Mouse (Mus musculus) MEL (cell line): Measurements from ENCODE around the gene Iqck. TPM values are rescaled to one million over a fixed set of nuclear protein-coding genes. Genes with fewer than 3 reads are reported as not detected.

Experiments used
- DNase-seq: peaks from one replicate; pipeline ENCODE4 v3.0.0; 2011; ENCODE audit warnings: low read depth, low spot score
- H3K27ac ChIP-seq: 2 replicates; pipeline ENCODE4 v1.5.1; 2012; ENCODE audit warnings: low read depth, mild to moderate bottlenecking, control low read depth, low read length, moderate library complexity; ENCODE audit not compliant: control insufficient read depth
- H3K27me3 ChIP-seq, 2 experiments: fragments of 150-350 bp in 1 of 2; sonication (generic) in 1 of 2; 2 replicates each; pipeline ENCODE4 v1.6.1; 2012; ENCODE audit warnings: low read length in 2 of 2, mild to moderate bottlenecking in 2 of 2, improper control_type of control experiment in 1 of 2, moderate library complexity in 1 of 2; ENCODE audit not compliant: insufficient read depth in 2 of 2, control insufficient read depth in 1 of 2
- H3K36me3 ChIP-seq, 2 experiments: 2 replicates each; pipeline ENCODE4 v1.6.1; 2012 to 2014; ENCODE audit warnings: low read length in 2 of 2, improper control_type of control experiment in 1 of 2, inconsistent platforms in 1 of 2, mild to moderate bottlenecking in 1 of 2; ENCODE audit not compliant: insufficient read depth in 2 of 2, control insufficient read depth in 1 of 2
- H3K4me1 ChIP-seq, 2 experiments: fragments of 150-350 bp in 1 of 2; sonication (generic) in 1 of 2; 2 replicates each; pipeline ENCODE4 v1.6.1; 2012; ENCODE audit warnings: low read length in 2 of 2, improper control_type of control experiment in 1 of 2, mild to moderate bottlenecking in 1 of 2; ENCODE audit not compliant: insufficient read depth in 2 of 2, control insufficient read depth in 1 of 2
- H3K4me3 ChIP-seq, 2 experiments: fragments of 150-350 bp in 1 of 2; sonication (generic) in 1 of 2; 2 replicates each; pipeline ENCODE4 v1.5.1; 2012; ENCODE audit warnings: low read depth in 2 of 2, low read length in 2 of 2, mild to moderate bottlenecking in 2 of 2, moderate library complexity in 2 of 2, control low read depth in 1 of 2, improper control_type of control experiment in 1 of 2; ENCODE audit not compliant: control insufficient read depth in 1 of 2, insufficient read depth in 1 of 2
- H3K79me2 ChIP-seq: 2 replicates; pipeline ENCODE4 v1.6.1; 2012; ENCODE audit warnings: mild to moderate bottlenecking, low read length, moderate library complexity; ENCODE audit not compliant: control insufficient read depth, poor library complexity, insufficient read depth
- H3K9ac ChIP-seq: 2 replicates; pipeline ENCODE4 v1.6.1; 2012; ENCODE audit warnings: low read depth, mild to moderate bottlenecking, control low read depth, low read length, moderate library complexity; ENCODE audit not compliant: control insufficient read depth, poor library complexity, severe bottlenecking
- H3K9me3 ChIP-seq: fragments of 150-350 bp; sonication (generic); replicated peaks from 2 replicates; pipeline ENCODE4 v1.6.1; 2012; ENCODE audit warnings: mild to moderate bottlenecking, low read length, improper control_type of control experiment, moderate library complexity; ENCODE audit not compliant: insufficient read depth
- CHD1 ChIP-seq: IDR thresholded peaks from 2 replicates; pipeline ENCODE4 v1.6.1; 2012; ENCODE audit warnings: low read depth, mild to moderate bottlenecking, inconsistent platforms, low read length, improper control_type of control experiment
- EP300 ChIP-seq, 2 experiments: IDR thresholded peaks; 2 replicates each; pipeline ENCODE4 v1.6.1; 2011; ENCODE audit warnings: improper control_type of control experiment in 2 of 2, low read length in 2 of 2, low read depth in 1 of 2, mild to moderate bottlenecking in 1 of 2
- GABPA ChIP-seq: IDR thresholded peaks from 2 replicates; pipeline ENCODE4 v1.6.1; 2012; ENCODE audit warnings: low read depth, mild to moderate bottlenecking, inconsistent platforms, low read length, improper control_type of control experiment, moderate library complexity
- HCFC1 ChIP-seq: IDR thresholded peaks from 2 replicates; pipeline ENCODE4 v1.6.1; 2012; ENCODE audit warnings: low read depth, mild to moderate bottlenecking, inconsistent platforms, low read length, improper control_type of control experiment, moderate library complexity
- JUND ChIP-seq: IDR thresholded peaks from 2 replicates; pipeline ENCODE4 v1.6.1; 2011; ENCODE audit warnings: low read depth, mild to moderate bottlenecking, improper control_type of control experiment, low read length
- KAT2A ChIP-seq: conservative IDR thresholded peaks from 2 replicates; pipeline ENCODE4 v1.6.1; 2012; ENCODE audit warnings: low read depth, low read length, improper control_type of control experiment, inconsistent platforms
- MAX ChIP-seq: IDR thresholded peaks from 2 replicates; pipeline ENCODE4 v1.6.1; 2011; ENCODE audit warnings: low read length, improper control_type of control experiment
- MYB ChIP-seq: IDR thresholded peaks from 2 replicates; pipeline ENCODE4 v1.6.1; 2011; ENCODE audit warnings: mild to moderate bottlenecking, low read depth, low read length, improper control_type of control experiment
- NRF1 ChIP-seq: IDR thresholded peaks from 2 replicates; pipeline ENCODE4 v1.6.1; 2014; ENCODE audit warnings: low read depth, mild to moderate bottlenecking, inconsistent platforms, low read length, improper control_type of control experiment, moderate library complexity; ENCODE audit not compliant: poor library complexity, insufficient read depth, severe bottlenecking
- POLR2AphosphoS5 ChIP-seq: IDR thresholded peaks from 2 replicates; pipeline ENCODE4 v1.6.1; 2012; ENCODE audit warnings: low read depth, borderline replicate concordance, mild to moderate bottlenecking, inconsistent platforms, low read length, moderate library complexity, mixed read lengths
- RAD21 ChIP-seq: IDR thresholded peaks from 2 replicates; pipeline ENCODE4 v1.6.1; 2011; ENCODE audit warnings: mild to moderate bottlenecking, low read depth, low read length, improper control_type of control experiment
- UBTF ChIP-seq: IDR thresholded peaks from 2 replicates; pipeline ENCODE4 v1.6.1; 2012; ENCODE audit warnings: low read depth, mild to moderate bottlenecking, inconsistent platforms, low read length, improper control_type of control experiment, moderate library complexity, borderline replicate concordance; ENCODE audit not compliant: insufficient read depth
- ZC3H11A ChIP-seq: IDR thresholded peaks from 2 replicates; pipeline ENCODE4 v1.6.1; 2012; ENCODE audit warnings: low read depth, mild to moderate bottlenecking, inconsistent platforms, low read length, improper control_type of control experiment
- ZKSCAN1 ChIP-seq: IDR thresholded peaks from 2 replicates; pipeline ENCODE4 v1.6.1; 2012; ENCODE audit warnings: low read depth, mild to moderate bottlenecking, inconsistent platforms, low read length, improper control_type of control experiment, moderate library complexity
- ZNF384 ChIP-seq: IDR thresholded peaks from 2 replicates; pipeline ENCODE4 v1.6.1; 2012; ENCODE audit warnings: low read depth, mild to moderate bottlenecking, inconsistent platforms, low read length, improper control_type of control experiment
- polyA plus RNA-seq, 2 experiments: library from polyadenylated mRNA; stranded (reverse) in 1 of 2; unstranded in 1 of 2; fragments of >175 nt in 1 of 2; fragments of >200 nt in 1 of 2; gene quantifications; 2 replicates each; pipeline versions ENCODE4 v1.2.1 to v1.2.4; 2012; ENCODE audit warnings: low replicate concordance in 2 of 2, low read depth in 1 of 2; ENCODE audit not compliant: insufficient read length in 2 of 2, insufficient read depth in 1 of 2, missing spikeins in 1 of 2
- total RNA-seq: library from RNA; depleted of rRNA; stranded (reverse); fragments of 300-350 nt; gene quantifications from 2 replicates; pipeline ENCODE4 v1.2.3, GENCODE M21; 2012

Iqck gene
- total and polyA plus RNA-seq, 3 experiments = 0.39 to 0.40 TPM; not detected in 1

DNA sequence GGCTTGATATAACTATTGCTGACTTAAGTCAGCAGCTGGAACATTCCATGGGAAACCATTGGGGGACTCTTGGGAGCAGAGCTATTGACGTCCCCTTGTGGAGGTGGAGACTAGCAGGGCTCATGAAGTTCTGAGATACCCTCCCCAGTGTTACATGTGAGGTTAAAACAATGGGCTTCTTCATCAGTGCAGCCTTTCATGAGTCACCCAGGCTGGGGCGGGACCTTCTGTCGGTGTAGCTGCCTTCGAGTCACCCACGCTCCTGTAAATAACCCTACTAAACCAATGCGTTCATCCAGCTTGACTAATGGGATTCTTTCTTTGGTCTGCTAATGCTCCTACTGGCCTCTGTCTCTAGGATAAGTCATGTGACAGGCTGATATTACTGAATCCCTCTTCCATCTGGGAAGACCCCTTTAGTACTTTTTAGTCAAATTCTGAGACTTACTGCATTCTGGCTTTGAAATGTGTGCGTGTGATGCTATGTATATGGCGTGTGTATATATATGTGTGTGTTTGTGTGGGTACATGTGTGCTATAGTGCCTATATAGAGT is 53.5 kb downstream of the Iqck start:
- Histone ChIP-seq H3K4me3 (no peak overlapping the region), H3K9me3 (no peaks in the 10 kb centered on the region), H3K36me3 (no peaks in the 10 kb centered on the region), H3K27me3 (0 out of 4 replicates have a peak, but pooled peaks cover 0 to 1% of the 10 kb centered on the region in 2 experiments), H3K9ac (no peak overlapping the region), H3K79me2 (no peaks in the 10 kb centered on the region), H3K27ac (no peak overlapping the region), H3K4me1 (no peaks in the 10 kb centered on the region)
- TF ChIP-seq MYB = no peak
- TF ChIP-seq GABPA = no peak
- no peak for TF ChIP-seq RAD21
- no peak for TF ChIP-seq NRF1
- no peak for DNase-seq

DNA sequence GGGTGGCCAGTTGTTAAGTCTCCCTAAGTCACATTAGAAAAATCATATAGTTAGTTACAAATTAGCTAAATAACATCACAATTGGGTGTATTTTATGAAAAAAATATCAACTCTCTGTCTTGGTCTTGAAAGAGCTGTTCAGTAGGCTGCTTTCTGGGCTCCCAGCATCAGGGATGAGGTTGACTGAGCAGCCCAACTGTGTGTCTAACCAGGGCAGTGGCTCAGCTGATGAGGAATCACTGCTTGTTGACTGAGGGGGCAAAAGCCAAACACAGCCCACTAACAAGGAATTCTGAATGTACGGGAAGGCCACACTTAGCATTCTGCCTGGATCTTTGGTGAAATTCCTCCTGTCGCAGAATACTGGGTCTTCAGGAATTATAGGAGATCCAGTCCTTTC is 54.9 kb downstream of the Iqck start:
- Histone ChIP-seq H3K27me3 (peaks cover 0 to 1% of the 10 kb centered on the region in 2 experiments; a peak in 2 of 4 replicates), H3K4me1 (no peaks in the 10 kb centered on the region), H3K79me2 (no peaks in the 10 kb centered on the region), H3K9ac (no peak overlapping the region), H3K9me3 (no peaks in the 10 kb centered on the region), H3K36me3 (no peaks in the 10 kb centered on the region), H3K27ac (no peak overlapping the region), H3K4me3 (no peak overlapping the region)
- DNase-seq = no peak
- TF ChIP-seq MAX (no peak), ZNF384 (no peak), KAT2A (no peak), ZC3H11A (no peak), CHD1 (no peak), MYB (no peak), EP300 (IDR thresholded peaks at IDR 0.05; ENCODE audit: low read depth in 1 of 2, low read length in 2 of 2) (no peak), HCFC1 (no peak), NRF1 (no peak), UBTF (no peak), JUND (no peak), ZKSCAN1 (no peak), POLR2AphosphoS5 (no peak)
